Mouse (Mus musculus) ES-E14 (cell line): ENCODE results near the gene Gm26897. TPM values are rescaled to one million over a fixed set of nuclear protein-coding genes. Genes with fewer than 3 reads are reported as not detected.

Experiments used
- DNase-seq: peaks from one replicate; pipeline ENCODE4 v3.0.0-alpha.2; 2013; ENCODE audit warnings: low read depth, low spot score
- H3K27ac ChIP-seq: 2 replicates; pipeline ENCODE4 v1.5.1; 2012; ENCODE audit warnings: low read depth, mild to moderate bottlenecking, low read length, moderate library complexity, mixed read lengths; ENCODE audit not compliant: poor library complexity, insufficient read depth, severe bottlenecking
- H3K36me3 ChIP-seq: 2 replicates; pipeline ENCODE4 v1.6.1; 2012; ENCODE audit warnings: mild to moderate bottlenecking, low read length, moderate library complexity, mixed read lengths; ENCODE audit not compliant: control insufficient read depth, poor library complexity, insufficient read depth, severe bottlenecking
- H3K4me1 ChIP-seq, 2 experiments: fragments of 150-350 bp in 1 of 2; sonication (generic) in 1 of 2; 2 replicates each; pipeline ENCODE4 v1.6.1; 2012; ENCODE audit warnings: low read length in 2 of 2, mild to moderate bottlenecking in 1 of 2, mixed read lengths in 1 of 2; ENCODE audit not compliant: control insufficient read depth in 2 of 2, insufficient read depth in 2 of 2, poor library complexity in 1 of 2
- H3K4me3 ChIP-seq, 2 experiments: fragments of 150-350 bp in 1 of 2; sonication (generic) in 1 of 2; 2 replicates each; pipeline ENCODE4 v1.5.1; 2012; ENCODE audit warnings: low read length in 2 of 2, low read depth in 1 of 2, mild to moderate bottlenecking in 1 of 2, mixed read lengths in 1 of 2; ENCODE audit not compliant: insufficient read depth in 1 of 2, poor library complexity in 1 of 2, severe bottlenecking in 1 of 2
- H3K9ac ChIP-seq: 2 replicates; pipeline ENCODE4 v1.6.1; 2012; ENCODE audit warnings: low read depth, mild to moderate bottlenecking, low read length, mixed read lengths; ENCODE audit not compliant: poor library complexity, insufficient read depth, severe bottlenecking
- H3K9me3 ChIP-seq: fragments of 150-350 bp; sonication (generic); 2 replicates; pipeline ENCODE4 v1.6.1; 2012; ENCODE audit warnings: low read depth, mild to moderate bottlenecking, low read length; ENCODE audit not compliant: control insufficient read depth, insufficient read depth
- CHD2 ChIP-seq: IDR thresholded peaks from 2 replicates; pipeline ENCODE4 v1.6.1; 2014; ENCODE audit warnings: mild to moderate bottlenecking, low read depth, low read length, inconsistent platforms
- HCFC1 ChIP-seq: IDR thresholded peaks from 2 replicates; pipeline ENCODE4 v1.6.1; 2012; ENCODE audit warnings: low read length, inconsistent platforms, borderline replicate concordance; ENCODE audit not compliant: insufficient read depth
- MAFK ChIP-seq: IDR thresholded peaks from 2 replicates; pipeline ENCODE4 v1.6.1; 2014; ENCODE audit warnings: mild to moderate bottlenecking, low read depth, low read length, inconsistent platforms; ENCODE audit not compliant: insufficient read depth
- ZC3H11A ChIP-seq: IDR thresholded peaks from 2 replicates; pipeline ENCODE4 v1.6.1; 2012; ENCODE audit warnings: low read depth, mild to moderate bottlenecking, inconsistent platforms, low read length, borderline replicate concordance
- ZNF384 ChIP-seq: IDR thresholded peaks from 2 replicates; pipeline ENCODE4 v1.6.1; 2012; ENCODE audit warnings: low read depth, low read length, inconsistent platforms
- in situ Hi-C, 2 experiments: fragments of 600-800 bp; cut with MboI; formaldehyde crosslinking; loops; one replicate each; pipeline ENCODE4 v1.15.1; 2025; ENCODE audit warnings: low sequenced_read_pairs in 2 of 2, inconsistent platforms in 1 of 2; ENCODE audit not compliant: unreplicated experiment in 2 of 2
- total RNA-seq: library from RNA; depleted of rRNA; stranded (reverse); fragments of 300-350 nt; gene quantifications from 2 replicates; pipeline ENCODE4 v1.2.3, GENCODE M21; 2012

Gene Gm26897
- total RNA-seq, 1 experiment, result not detected

DNA sequence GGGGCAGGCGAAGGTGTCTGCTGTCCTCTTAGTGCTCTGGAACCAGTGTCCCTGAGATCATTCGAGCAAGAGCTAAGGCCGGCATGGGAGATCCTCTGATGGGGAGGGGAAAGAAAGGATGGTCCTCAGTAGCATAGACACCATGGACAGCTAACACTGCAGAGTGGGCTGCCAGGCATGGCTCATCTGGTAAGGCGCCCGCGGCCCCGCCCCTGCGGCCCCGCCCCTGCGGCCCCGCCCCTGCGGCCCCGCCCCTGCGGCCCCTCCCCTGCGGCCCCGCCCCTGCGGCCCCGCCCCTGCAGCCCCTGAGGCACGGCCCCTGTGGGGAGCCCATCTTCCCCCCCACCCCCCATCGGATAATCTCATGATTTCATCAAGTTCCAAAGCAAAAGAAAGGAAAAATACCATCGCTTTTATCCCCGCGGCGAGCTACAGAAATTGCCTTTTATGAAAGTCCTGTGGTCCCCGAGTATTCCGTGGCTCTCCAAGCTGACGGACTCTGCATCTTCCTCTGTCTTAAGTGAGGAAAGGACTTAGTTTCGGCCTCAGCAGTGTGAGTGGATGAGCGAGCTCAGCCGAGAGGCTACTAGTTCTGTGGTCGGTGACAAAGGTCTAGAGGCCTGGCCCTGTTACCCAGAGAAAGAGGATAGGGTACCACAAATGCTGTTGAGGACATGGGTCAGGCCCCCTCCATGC lies 31.9 kb upstream of the Gm26897 start:
- in situ Hi-C loops, result no loop called here
- Histone ChIP-seq H3K36me3 (no peaks in the 10 kb centered on the region), H3K4me1 (peaks cover 0 to 6% of the 10 kb centered on the region in 2 experiments; a peak in 1 of 4 replicates), H3K27ac (no peak overlapping the region), H3K9ac (no peak overlapping the region), H3K9me3 (no peaks in the 10 kb centered on the region), H3K4me3 (no peak overlapping the region)
- DNase-seq, result no peak
- no peak for TF ChIP-seq HCFC1
- no peak for TF ChIP-seq ZC3H11A
- TF ChIP-seq ZNF384, result no peak
- no peak for TF ChIP-seq CHD2
- TF ChIP-seq MAFK, result no peak

DNA sequence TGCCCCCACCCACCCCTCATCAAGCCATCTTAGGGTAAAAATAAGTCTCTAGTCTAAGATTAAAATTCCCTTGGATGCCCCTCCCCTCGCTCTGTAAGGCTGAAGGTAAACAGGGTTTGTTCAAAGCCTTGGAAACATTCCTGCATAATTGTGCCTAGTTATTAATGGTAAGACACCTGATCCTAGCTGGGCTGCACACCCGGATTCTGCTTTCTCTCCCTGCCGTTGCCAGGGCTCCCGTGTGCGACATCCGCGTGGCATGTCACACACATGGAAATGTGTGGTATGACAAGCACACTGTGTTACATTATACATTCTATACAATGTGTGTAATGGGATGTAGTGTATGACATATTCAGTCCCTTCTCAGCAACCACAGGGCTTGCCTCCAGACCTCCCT lies 30.1 kb upstream of the Gm26897 start:
- Histone ChIP-seq H3K36me3 (no peaks in the 10 kb centered on the region), H3K27ac (no peak overlapping the region), H3K4me1 (peaks cover 0 to 6% of the 10 kb centered on the region in 2 experiments; a peak in 1 of 4 replicates), H3K9me3 (no peaks in the 10 kb centered on the region), H3K4me3 (no peak overlapping the region), H3K9ac (no peak overlapping the region)
- no peak for DNase-seq
- in situ Hi-C loops, result no loop called here
- TF ChIP-seq ZNF384 (no peak), HCFC1 (no peak), CHD2 (no peak), MAFK (no peak)

DNA sequence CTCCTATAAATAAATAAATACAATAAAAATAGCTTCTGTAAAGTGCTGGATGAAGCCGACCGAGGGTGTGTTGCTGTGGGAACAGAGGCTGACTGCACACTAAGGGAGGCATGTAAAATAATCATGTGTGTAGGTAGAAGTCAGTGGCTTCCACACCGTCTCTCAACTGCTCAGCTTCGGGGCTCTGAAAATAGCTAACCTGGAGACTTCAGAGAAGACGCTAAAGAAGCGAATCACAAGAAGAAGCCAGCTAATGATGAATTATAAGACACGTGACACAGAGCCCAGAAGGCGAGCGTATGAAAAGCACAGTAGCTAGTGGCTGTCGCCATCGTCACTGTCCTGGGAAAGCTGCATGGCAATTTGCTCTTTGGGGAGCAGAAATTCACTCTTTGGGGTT lies 29.4 kb upstream of the Gm26897 start:
- Histone ChIP-seq H3K9ac (no peak overlapping the region), H3K4me1 (peaks cover 0 to 6% of the 10 kb centered on the region in 2 experiments; a peak in 1 of 4 replicates), H3K27ac (no peak overlapping the region), H3K9me3 (no peaks in the 10 kb centered on the region), H3K36me3 (no peaks in the 10 kb centered on the region), H3K4me3 (no peak overlapping the region)
- in situ Hi-C loops, result no loop called here
- no peak for DNase-seq
- TF ChIP-seq MAFK, result no peak
- TF ChIP-seq ZNF384, result no peak
- TF ChIP-seq HCFC1, result no peak
- TF ChIP-seq CHD2, result no peak
- TF ChIP-seq ZC3H11A, result no peak

DNA sequence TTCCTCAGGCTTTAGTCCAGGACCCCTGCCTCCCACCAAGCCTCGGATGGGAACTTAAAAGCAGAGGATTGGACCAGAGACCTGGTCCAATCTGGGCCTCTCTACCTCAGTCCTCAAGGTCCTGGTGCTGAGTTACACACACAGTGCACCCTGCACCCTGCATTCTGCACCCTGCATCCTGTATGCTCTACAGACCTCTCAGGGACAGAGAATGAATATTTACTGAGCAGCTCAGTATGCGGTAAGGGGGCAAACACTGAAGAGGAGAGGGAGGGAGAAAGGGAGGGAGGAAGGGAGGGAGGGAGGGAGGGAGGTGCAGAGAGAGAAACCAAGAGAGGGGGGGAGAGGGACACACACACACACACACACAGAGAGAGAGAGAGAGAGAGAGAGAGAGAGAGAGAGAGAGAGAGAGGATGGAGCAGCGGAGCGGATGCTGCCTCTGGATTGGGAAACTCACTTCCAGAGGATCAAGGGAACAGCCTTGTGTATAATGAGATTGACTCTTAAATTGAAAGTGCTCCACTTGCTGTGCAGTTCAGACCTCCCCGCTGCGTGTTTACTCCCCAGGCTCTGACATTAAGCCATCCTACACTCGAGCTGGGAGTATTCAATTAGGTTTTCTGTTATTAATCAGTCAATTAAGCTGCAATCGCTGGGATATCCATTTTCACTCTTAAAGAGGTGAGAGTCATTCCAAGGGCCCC lies 24.4 kb upstream of the Gm26897 start:
- H3K4me3 ChIP-seq, result no peak overlapping the region
- no peak overlapping the region for H3K27ac ChIP-seq
- H3K36me3 ChIP-seq, result no peaks in the 10 kb centered on the region
- no peaks in the 10 kb centered on the region for H3K9me3 ChIP-seq
- in situ Hi-C loops, result no loop called here
- no peaks in the 10 kb centered on the region for H3K4me1 ChIP-seq
- no peak overlapping the region for H3K9ac ChIP-seq
- DNase-seq, result no peak
- no peak for TF ChIP-seq HCFC1

DNA sequence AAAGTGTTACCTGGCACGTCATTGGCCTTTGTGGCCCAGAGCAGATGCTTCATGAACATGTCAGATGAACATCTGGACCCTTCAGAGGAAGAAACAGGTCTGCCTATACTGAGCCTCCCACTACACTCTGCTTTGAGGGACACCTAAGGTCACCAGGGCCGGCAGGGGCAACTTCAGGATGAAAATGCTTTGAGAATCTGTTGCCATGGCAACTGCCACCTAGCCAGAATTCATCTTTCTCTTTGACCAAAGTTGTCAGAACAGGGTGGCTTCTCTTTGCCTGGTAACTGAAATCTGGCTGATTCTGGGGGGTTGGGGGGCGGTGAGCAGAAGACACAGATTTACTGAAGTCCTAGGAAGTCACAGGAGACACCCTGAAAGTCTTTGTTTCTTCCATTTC lies 14.7 kb upstream of the Gm26897 start:
- H3K4me1 ChIP-seq, result no peaks in the 10 kb centered on the region
- no peak overlapping the region for H3K4me3 ChIP-seq
- H3K27ac ChIP-seq, result no peak overlapping the region
- H3K9me3 ChIP-seq, result no peaks in the 10 kb centered on the region
- no peak for DNase-seq
- in situ Hi-C loops, result no loop called here
- H3K9ac ChIP-seq, result no peak overlapping the region
- H3K36me3 ChIP-seq, result no peaks in the 10 kb centered on the region
- TF ChIP-seq CHD2 (no peak), ZC3H11A (no peak), ZNF384 (no peak), MAFK (no peak), HCFC1 (no peak)
